Mouse (Mus musculus): Measurements from ENCODE around the gene Appl2.

The Appl2 gene

DNA sequence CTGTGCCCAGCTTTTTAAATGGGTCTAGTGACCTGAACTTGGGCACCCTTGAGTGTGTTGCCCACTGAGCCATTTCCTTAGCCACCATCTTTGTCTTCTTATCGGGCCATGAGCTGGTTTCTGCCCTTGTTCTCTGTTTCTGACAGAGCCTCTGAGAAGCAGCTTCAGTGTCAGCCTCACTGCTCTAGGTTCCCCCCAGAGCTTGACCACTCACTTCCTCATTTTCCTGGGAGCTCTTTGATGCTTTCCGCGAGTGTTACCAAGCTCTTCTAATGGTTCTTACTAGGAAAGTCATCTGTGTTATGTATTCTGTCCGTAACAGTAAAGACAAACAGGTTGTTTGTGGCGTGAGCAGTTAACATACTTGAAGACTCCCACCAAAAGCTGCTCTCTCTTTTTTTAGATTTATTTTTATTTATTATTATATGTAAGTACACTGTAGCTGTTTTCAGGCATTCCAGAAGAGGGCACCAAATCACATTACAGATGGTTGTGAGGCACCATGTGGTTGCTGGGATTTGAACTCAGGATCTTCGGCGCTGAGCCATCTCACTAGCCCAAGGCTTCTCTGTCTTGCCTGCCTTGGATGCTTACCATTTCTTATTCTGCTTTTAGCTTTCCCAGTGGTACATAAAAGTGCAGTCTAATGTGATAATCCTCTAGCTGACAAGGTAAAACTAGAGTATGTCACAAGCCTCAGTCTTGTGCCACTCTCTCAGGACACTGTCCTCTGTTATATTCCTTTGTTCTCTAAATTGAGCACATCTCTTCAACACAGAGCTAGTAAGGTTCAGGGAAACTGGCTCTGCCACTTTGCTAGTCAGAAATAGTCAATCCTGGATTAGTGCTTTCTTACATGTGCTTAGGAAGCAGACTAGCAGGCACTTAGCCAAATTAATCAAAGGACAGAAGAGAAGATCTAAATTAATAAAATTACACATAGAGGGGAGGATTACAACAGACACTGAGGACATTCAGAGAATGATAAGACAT lies 82.8 kb downstream of the Appl2 start:
- peak; percentile 4 for DNase-seq (ENCODE audit: low spot score)

DNA sequence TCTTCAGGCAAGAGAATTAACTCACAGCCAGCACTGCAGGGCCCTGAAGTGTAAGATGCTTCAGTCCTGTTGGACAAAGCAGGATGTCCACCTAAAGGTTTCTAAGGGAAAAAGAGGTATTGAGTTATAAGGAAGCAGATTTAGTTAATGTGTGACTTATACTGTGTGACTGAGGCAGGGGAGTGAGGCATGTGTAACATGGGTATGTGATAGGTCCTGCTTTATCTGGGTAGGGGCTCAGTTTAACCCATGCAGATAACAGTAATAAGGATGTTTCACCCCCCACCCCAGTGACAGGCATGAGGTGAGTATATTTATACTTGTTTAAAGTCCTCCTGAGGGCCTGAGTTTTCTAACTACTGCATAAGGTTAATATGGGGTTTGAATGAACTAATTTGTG lies 85.5 kb downstream of the Appl2 start:
- no peak for DNase-seq (ENCODE audit: low spot score)
